Mouse (Mus musculus) liver, embryonic 15.5 days (tissue): ENCODE results near the gene Swap70. TPM values are rescaled to one million over a fixed set of nuclear protein-coding genes. Genes with fewer than 3 reads are reported as not detected.

Experiments
- ATAC-seq: fragments of 200-750 bp; cut with Nextera tagmentation; 2 replicates; pipeline ENCODE4 v1.8.0; 2017; ENCODE audit warnings: moderate number of reproducible peaks, mild to moderate bottlenecking, moderate library complexity; ENCODE audit not compliant: insufficient read depth
- H3K27ac ChIP-seq: fragments of 300-500 bp; sonication (generic); replicated peaks from 2 replicates; pipeline ENCODE4 v1.5.1; 2015; ENCODE audit warnings: mild to moderate bottlenecking, inconsistent platforms
- H3K27me3 ChIP-seq: fragments of 300-500 bp; sonication (generic); 2 replicates; pipeline ENCODE4 v1.6.1; 2015; ENCODE audit warnings: mild to moderate bottlenecking, inconsistent platforms
- H3K36me3 ChIP-seq: fragments of 300-500 bp; sonication (generic); replicated peaks from 2 replicates; pipeline ENCODE4 v1.6.1; 2015; ENCODE audit warnings: moderate library complexity, mild to moderate bottlenecking, inconsistent platforms
- H3K4me1 ChIP-seq: fragments of 300-500 bp; sonication (generic); replicated peaks from 2 replicates; pipeline ENCODE4 v1.6.1; 2015; ENCODE audit warnings: inconsistent platforms
- H3K4me2 ChIP-seq: fragments of 300-500 bp; sonication (generic); 2 replicates; pipeline ENCODE4 v1.6.1; 2015; ENCODE audit warnings: moderate library complexity, mild to moderate bottlenecking, inconsistent platforms
- H3K4me3 ChIP-seq: fragments of 300-500 bp; sonication (generic); replicated peaks from 2 replicates; pipeline ENCODE4 v1.5.1; 2015; ENCODE audit warnings: mild to moderate bottlenecking, inconsistent platforms
- H3K9ac ChIP-seq: fragments of 300-500 bp; sonication (generic); 2 replicates; pipeline ENCODE4 v1.6.1; 2015; ENCODE audit warnings: moderate library complexity, mild to moderate bottlenecking, inconsistent platforms
- H3K9me3 ChIP-seq: fragments of 300-500 bp; sonication (generic); replicated peaks from 2 replicates; pipeline ENCODE4 v1.6.1; 2016; ENCODE audit warnings: inconsistent platforms
- WGBS: fragments of 180-500 bp; shearing (Covaris S2); methylation state at CpG from one replicate; pipeline ENCODE4 v1.1.7; 2015; ENCODE audit warnings: mixed read lengths; ENCODE audit not compliant: insufficient replicate concordance; 5-methylcytosine and 5-hydroxymethylcytosine counted together
- polyA plus RNA-seq: library from polyadenylated mRNA; unstranded; fragments of >200 nt; fragmentation: Nextera tagmentation; extraction: Ambion mirVana; gene quantifications from 2 replicates; pipeline ENCODE4 v1.2.1, GENCODE M21; 2015

The Swap70 gene
- polyA plus RNA-seq, 1 experiment from 2014 or later: 7.8 TPM

DNA sequence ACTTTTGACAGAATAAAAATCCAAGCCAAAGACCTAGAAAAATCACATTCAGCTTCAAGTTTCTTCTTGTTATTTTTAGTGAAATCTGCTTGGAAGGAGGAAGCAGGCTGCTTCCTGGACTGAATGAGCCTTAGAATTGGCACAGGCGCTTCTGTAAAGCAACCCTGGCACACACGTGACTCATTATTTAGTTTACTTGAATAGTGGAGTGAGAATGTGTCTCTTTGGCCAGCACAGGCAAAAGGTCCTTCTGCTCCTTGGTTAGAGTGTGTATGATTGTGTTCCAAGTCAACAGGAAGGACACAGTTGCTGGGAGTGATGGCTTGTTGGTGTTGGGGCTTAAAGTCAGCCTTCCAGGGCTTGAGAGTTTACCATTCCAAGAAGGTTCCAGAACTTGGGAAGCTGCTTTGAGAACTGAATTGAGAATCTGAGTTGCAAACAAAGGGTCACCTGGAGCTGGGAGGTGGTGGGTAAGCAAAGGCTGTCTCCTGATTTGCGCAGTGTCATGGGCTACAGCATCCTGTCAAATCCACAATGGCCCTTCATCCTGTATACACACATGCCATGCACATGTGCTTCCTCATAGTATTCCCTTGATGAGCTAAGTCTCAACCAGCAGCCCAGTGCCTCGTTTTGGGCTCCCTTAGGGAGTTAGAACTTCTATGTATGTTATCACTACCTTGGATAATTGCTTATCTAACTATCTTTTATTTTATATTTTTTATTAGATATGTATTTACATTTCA lies 38.6 kb downstream of the Swap70 start:
- peaks cover 29% of the 10 kb centered on the region for H3K4me1 ChIP-seq
- H3K4me2 ChIP-seq: no peak overlapping the region
- H3K27ac ChIP-seq: peak overlapping the region; percentile 24; the same call in 1 of the 2 replicates
- H3K9me3 ChIP-seq: no peaks in the 10 kb centered on the region
- ATAC-seq: no peak
- no peak overlapping the region for H3K9ac ChIP-seq
- no peak overlapping the region for H3K4me3 ChIP-seq
- H3K36me3 ChIP-seq: no peaks in the 10 kb centered on the region
- WGBS: 51% methylated on average over 4 of the region's 4 CpGs
- H3K27me3 ChIP-seq: no peaks in the 10 kb centered on the region

DNA sequence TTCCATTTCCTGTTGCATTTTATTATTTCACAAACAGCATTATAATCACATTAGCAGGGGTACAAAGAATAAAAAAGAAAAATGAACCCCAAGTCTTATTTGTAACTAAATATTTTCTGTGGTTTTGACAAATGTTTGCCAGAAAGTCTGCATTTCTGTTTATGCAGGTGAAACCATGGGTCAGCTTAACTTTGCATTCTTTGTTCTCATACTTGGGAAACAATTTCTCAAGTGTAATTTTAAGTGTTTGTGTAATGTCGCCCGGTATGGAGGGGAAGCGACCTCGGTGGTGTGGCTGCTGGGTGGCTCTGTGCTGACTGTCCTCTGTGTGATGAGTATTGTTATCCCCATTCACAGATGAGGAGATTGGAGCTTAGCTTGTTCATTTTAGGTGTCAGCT lies 40.3 kb downstream of the Swap70 start:
- H3K36me3 ChIP-seq: no peaks in the 10 kb centered on the region
- H3K4me1 ChIP-seq: peaks cover 33% of the 10 kb centered on the region
- H3K27me3 ChIP-seq: no peaks in the 10 kb centered on the region
- ATAC-seq: no peak
- no peak overlapping the region for H3K9ac ChIP-seq
- no peaks in the 10 kb centered on the region for H3K9me3 ChIP-seq
- H3K4me2 ChIP-seq: no peak overlapping the region
- 66% methylated on average over 4 of the region's 4 CpGs for WGBS
- H3K27ac ChIP-seq: no peak overlapping the region
- no peak overlapping the region for H3K4me3 ChIP-seq

DNA sequence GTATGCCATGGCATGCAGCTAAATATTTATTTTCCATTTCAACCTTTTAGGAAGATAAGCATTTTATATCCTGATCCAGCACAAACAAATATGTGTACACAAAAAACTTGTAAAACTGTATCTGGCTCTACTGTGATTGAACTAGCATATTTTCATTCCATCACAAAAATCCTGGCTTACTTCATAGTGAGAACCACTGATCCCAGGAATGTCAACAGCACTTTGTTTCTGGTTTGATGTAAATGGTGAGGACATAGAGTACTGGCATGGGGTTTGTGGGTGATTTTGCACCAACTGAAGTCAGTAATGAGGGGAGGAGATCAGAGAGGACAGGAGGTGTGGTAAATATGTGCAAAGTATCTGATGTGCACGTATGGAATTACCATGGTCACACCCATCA lies 41.1 kb downstream of the Swap70 start:
- Histone ChIP-seq H3K27me3 (no peaks in the 10 kb centered on the region), H3K4me3 (no peak overlapping the region), H3K36me3 (no peaks in the 10 kb centered on the region), H3K4me2 (no peak overlapping the region), H3K9me3 (no peaks in the 10 kb centered on the region), H3K27ac (no peak overlapping the region), H3K4me1 (peaks cover 33% of the 10 kb centered on the region), H3K9ac (no peak overlapping the region)
- ATAC-seq: no peak
- WGBS: 14% methylated on average over 1 of the region's 1 CpGs

DNA sequence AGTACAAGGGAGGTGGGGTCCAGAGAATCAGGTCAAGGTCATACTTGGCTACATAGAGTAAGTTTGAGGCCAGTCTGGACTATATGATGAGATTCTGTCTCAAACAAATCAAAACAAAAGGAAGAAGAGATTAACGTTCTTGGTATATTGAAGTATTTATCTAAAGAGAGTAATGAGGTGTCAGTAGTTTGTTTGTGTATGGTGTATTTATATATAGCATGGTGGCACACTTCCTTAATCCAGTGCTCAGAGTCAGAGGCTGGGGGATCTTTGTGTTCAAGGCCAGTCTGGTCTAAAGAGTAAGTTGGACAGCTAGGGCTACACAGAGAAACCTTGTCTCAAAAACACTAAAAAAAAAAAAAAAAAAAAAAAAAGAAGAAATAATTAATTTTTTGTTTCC lies 42.0 kb downstream of the Swap70 start:
- H3K36me3 ChIP-seq: no peaks in the 10 kb centered on the region
- H3K4me2 ChIP-seq: no peak overlapping the region
- 53% methylated on average over 1 of the region's 1 CpGs for WGBS
- ATAC-seq: no peak
- no peaks in the 10 kb centered on the region for H3K9me3 ChIP-seq
- H3K4me1 ChIP-seq: peaks cover 28% of the 10 kb centered on the region
- H3K27ac ChIP-seq: no peak overlapping the region
- no peak overlapping the region for H3K9ac ChIP-seq
- H3K4me3 ChIP-seq: no peak overlapping the region
- no peaks in the 10 kb centered on the region for H3K27me3 ChIP-seq

DNA sequence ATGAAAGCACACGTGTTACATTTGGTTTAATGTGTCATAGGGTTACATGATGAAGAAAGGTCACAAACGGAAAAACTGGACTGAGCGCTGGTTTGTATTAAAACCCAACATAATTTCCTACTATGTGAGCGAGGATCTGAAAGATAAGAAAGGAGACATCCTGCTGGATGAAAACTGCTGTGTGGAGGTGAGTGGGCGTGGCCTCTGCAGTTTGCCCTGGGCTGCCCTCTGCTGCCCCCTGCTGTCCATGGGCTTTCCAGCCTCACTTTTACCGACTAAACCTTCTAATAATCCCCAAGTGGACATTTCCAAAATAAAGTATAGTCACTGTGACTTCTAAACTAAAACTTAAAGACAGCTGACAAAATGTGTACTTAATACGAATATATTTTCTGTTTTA lies 44.3 kb downstream of the Swap70 start:
- ATAC-seq: no peak
- Histone ChIP-seq H3K4me3 (no peak overlapping the region), H3K9me3 (no peaks in the 10 kb centered on the region), H3K27ac (no peak overlapping the region), H3K9ac (no peak overlapping the region), H3K36me3 (peaks cover 7% of the 10 kb centered on the region; the same call in 1 of the 2 replicates), H3K27me3 (no peaks in the 10 kb centered on the region), H3K4me2 (no peak overlapping the region), H3K4me1 (peaks cover 24% of the 10 kb centered on the region)
- 15% methylated on average over 7 of the region's 7 CpGs for WGBS

DNA sequence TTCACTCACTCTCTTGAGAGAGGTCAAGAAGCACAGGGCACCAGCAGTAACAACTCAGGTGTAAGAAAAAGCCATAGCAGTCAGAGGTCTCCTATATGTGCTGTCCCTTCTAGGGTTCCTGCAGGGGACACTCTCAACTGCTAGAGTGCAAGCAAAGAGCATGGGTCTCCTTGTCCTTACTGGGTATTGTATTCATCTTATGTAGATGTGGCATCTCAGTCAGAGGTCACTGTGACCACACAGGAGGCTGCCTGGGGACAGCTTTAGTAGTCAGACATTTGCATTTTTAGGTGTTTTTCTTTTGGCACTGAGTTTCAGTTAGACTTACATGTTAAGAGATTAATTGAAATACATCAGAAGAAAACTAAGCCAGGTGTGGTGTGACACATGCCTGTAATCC lies 45.5 kb downstream of the Swap70 start:
- no peak overlapping the region for H3K27ac ChIP-seq
- H3K4me1 ChIP-seq: peaks cover 21% of the 10 kb centered on the region
- H3K36me3 ChIP-seq: peaks cover 7% of the 10 kb centered on the region; the same call in 1 of the 2 replicates
- no peak overlapping the region for H3K4me2 ChIP-seq
- no peak overlapping the region for H3K4me3 ChIP-seq
- no peaks in the 10 kb centered on the region for H3K9me3 ChIP-seq
- H3K9ac ChIP-seq: no peak overlapping the region
- H3K27me3 ChIP-seq: no peaks in the 10 kb centered on the region
- ATAC-seq: no peak

DNA sequence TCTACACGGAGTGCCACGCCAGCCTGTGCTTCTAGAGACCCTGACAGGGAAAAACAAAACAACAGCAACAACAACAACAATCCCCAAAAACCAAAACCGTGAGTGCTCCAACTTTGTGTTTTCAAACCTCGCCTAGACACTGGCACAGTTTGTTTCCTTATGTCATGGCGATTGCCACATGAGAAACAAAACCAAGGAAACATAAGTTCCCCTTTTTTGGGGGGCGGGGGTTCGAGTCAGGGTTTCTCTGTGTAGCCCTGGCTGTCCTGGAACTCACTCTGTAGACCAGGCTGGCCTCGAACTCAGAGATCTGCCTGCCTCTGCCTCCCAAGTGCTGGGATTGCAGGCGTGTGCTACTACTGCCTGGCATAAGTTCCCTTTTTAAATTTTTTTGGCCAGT lies 46.5 kb downstream of the Swap70 start:
- 66% methylated on average over 9 of the region's 9 CpGs for WGBS
- peaks cover 16% of the 10 kb centered on the region; the same call in 1 of the 2 replicates for H3K4me1 ChIP-seq
- no peak overlapping the region for H3K4me2 ChIP-seq
- H3K27me3 ChIP-seq: no peaks in the 10 kb centered on the region
- H3K27ac ChIP-seq: no peak overlapping the region
- H3K9ac ChIP-seq: no peak overlapping the region
- H3K36me3 ChIP-seq: peaks cover 7% of the 10 kb centered on the region; the same call in 1 of the 2 replicates
- no peak for ATAC-seq
- no peaks in the 10 kb centered on the region for H3K9me3 ChIP-seq
- no peak overlapping the region for H3K4me3 ChIP-seq

DNA sequence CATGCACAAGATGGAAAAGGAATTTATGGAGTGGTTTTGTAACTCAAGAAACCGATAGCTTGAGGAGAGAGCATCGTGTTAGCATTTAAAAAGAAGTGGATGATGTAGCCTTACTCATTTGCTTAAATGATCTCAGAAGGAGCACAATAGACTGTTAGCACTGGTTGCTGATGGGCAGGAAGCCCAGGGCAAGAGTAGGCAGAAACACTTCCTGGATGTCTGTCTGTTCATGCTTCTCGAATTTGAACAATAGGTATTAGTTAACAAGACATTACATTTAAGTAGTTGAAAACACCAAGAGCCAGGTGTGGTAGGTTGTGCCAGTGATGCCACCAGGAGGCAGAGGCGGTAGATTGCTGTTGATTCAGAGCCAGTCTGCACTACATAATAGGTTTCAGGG lies 47.0 kb downstream of the Swap70 start:
- 64% methylated on average over 4 of the region's 4 CpGs for WGBS
- Histone ChIP-seq H3K27me3 (no peaks in the 10 kb centered on the region), H3K4me3 (no peak overlapping the region), H3K4me1 (peaks cover 13% of the 10 kb centered on the region; the same call in 1 of the 2 replicates), H3K9ac (no peak overlapping the region), H3K36me3 (peaks cover 7% of the 10 kb centered on the region; the same call in 1 of the 2 replicates), H3K27ac (no peak overlapping the region), H3K4me2 (no peak overlapping the region), H3K9me3 (no peaks in the 10 kb centered on the region)
- no peak for ATAC-seq

DNA sequence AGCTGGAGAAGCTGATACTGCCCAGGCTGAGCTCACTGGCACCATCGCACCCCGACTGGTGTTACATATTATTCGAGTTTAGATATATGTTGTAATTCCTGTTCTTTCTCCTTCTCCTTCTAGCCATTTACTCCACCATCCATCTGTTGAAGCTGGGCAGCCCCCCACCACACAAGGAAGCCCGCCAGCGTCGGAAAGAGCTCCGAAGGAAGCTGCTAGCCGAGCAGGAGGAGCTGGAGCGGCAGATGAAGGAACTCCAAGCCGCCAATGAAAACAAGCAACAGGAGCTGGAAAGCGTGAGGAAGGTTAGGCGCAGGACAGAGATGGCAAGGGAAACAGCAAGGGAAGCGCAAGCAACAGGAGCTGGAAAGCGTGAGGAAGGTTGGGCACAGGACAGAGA lies 48.3 kb downstream of the Swap70 start:
- Histone ChIP-seq H3K27me3 (no peaks in the 10 kb centered on the region), H3K4me1 (peaks cover 13% of the 10 kb centered on the region; the same call in 1 of the 2 replicates), H3K27ac (no peak overlapping the region), H3K9me3 (no peaks in the 10 kb centered on the region), H3K9ac (no peak overlapping the region), H3K4me3 (no peak overlapping the region), H3K4me2 (no peak overlapping the region), H3K36me3 (peaks cover 18% of the 10 kb centered on the region; the same call in 1 of the 2 replicates)
- WGBS: 76% methylated on average over 14 of the region's 14 CpGs
- ATAC-seq: no peak

DNA sequence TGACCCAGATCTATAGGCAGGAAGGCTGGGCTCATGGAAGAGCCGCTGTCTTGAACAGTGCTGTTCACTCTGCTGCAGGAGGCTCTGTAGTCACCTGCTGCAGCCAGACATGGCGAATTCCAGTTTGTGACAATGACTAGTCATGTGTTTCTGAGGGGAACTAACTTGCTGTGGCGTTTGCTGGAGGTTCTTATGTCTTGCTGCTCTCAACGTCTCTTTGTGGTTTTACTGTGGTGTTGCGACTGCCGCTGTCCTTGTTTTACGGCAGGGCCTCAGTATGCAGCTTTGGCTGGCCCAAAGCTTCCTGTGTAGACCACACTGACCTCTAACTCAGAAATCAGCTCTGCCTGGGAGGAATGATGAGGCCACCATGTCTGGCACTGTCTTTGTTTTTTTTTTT lies 48.9 kb downstream of the Swap70 start:
- ATAC-seq: peak; percentile 23; the same call in 1 of the 2 replicates
- H3K4me3 ChIP-seq: no peak overlapping the region
- no peak overlapping the region for H3K27ac ChIP-seq

DNA sequence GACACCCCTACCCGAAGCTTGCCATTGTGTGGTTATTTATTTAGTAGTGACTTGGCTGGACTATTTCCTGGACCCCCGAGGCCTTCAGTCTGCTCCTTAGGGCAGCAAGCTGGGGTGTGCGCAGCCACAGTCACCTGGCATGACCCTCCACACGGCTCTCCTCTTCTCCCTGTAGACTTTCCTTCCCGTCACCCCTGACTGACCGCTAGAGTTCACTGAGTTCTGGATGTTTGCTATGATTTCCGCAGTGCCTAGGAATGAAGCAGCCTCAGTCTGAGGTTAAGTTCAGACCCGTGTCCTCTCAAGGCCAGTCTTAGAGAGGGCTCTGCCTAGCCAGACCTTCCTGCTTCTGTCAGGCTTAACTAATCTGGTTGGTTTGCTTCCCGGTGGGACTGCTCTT lies 50.3 kb downstream of the Swap70 start:
- Histone ChIP-seq H3K9me3 (no peaks in the 10 kb centered on the region), H3K27me3 (no peaks in the 10 kb centered on the region), H3K9ac (no peak overlapping the region), H3K4me2 (no peak overlapping the region), H3K27ac (no peak overlapping the region), H3K36me3 (peaks cover 29% of the 10 kb centered on the region; the same call in 1 of the 2 replicates), H3K4me3 (no peak overlapping the region), H3K4me1 (0 out of 2 replicates have a peak, but pooled peaks cover 9% of the 10 kb centered on the region)
- no peak for ATAC-seq
- 52% methylated on average over 9 of the region's 9 CpGs for WGBS

More for the DNA sequence above, 48.9 kb downstream of the Swap70 start:
- Histone ChIP-seq H3K9me3 (no peaks in the 10 kb centered on the region), H3K4me1 (peaks cover 13% of the 10 kb centered on the region; the same call in 1 of the 2 replicates), H3K36me3 (peaks cover 22% of the 10 kb centered on the region; the same call in 1 of the 2 replicates), H3K9ac (no peak overlapping the region), H3K27me3 (no peaks in the 10 kb centered on the region), H3K4me2 (no peak overlapping the region)
- WGBS: 51% methylated on average over 7 of the region's 7 CpGs
